Mouse (Mus musculus): ENCODE data around the gene Tmem229a. TPM values are rescaled to one million over a fixed set of nuclear protein-coding genes. Genes with fewer than 3 reads are reported as not detected.

Gene Tmem229a
- not detected in 2 replicates for total RNA-seq (2014; fragmentation: Nextera tagmentation)
- total RNA-seq (2017) = not detected in 2 replicates

GRCm38 (mm10) chr6:24955946-24956585 lies at the start of gene Tmem229a:
Gene Tmem229a (minus strand): TSS chr6:24956297.
- ATAC-seq (replicated peaks; ENCODE audit: poor library complexity, severe bottlenecking) = peak; percentile 35; the same call in 1 of the 2 replicates

- ATAC-seq (replicated peaks; ENCODE audit: poor library complexity, severe bottlenecking) = no peak
Observed at GRCm38 (mm10) chr6:24993754-24994153, 37.7 kb upstream of the Tmem229a start.

GRCm38 (mm10) chr6:24989836-24990235 lies 33.7 kb upstream of the Tmem229a start:
- no peak for ATAC-seq (replicated peaks; ENCODE audit: poor library complexity, severe bottlenecking)

DNA sequence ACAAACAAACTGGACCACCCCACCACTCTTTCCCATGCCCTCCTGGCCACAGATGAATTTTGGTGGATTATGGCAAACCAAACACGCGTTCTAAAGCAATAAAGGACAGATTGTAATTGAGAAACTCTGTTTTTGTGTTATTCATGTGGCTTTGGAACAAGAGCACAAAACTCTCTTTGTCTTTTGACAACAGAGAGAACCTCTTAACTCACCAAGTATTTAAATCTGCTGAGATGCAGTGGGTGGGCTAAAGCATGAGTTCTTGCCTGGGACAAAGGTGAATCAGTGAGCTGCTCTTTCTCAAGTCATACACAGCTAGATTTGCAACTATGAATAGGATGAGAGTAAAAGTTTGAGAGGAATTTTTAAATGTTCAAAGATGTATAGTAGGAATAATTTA lies 20.1 kb upstream of the Tmem229a start:
- no peak for ATAC-seq (replicated peaks; ENCODE audit: poor library complexity, severe bottlenecking)

GRCm38 (mm10) chr6:24968471-24969223 lies 12.6 kb upstream of the Tmem229a start:
- ATAC-seq (replicated peaks; ENCODE audit: poor library complexity, severe bottlenecking) = no peak

- ATAC-seq (replicated peaks; ENCODE audit: poor library complexity, severe bottlenecking) = no peak
Observed at GRCm38 (mm10) chr6:24967726-24968125, 11.6 kb upstream of the Tmem229a start.

GRCm38 (mm10) chr6:24966010-24966682 lies 10.0 kb upstream of the Tmem229a start:
- no peak for ATAC-seq (replicated peaks; ENCODE audit: poor library complexity, severe bottlenecking)

- no peak for ATAC-seq (replicated peaks; ENCODE audit: poor library complexity, severe bottlenecking)
Observed at GRCm38 (mm10) chr6:24963754-24964153, 7.7 kb upstream of the Tmem229a start.

DNA sequence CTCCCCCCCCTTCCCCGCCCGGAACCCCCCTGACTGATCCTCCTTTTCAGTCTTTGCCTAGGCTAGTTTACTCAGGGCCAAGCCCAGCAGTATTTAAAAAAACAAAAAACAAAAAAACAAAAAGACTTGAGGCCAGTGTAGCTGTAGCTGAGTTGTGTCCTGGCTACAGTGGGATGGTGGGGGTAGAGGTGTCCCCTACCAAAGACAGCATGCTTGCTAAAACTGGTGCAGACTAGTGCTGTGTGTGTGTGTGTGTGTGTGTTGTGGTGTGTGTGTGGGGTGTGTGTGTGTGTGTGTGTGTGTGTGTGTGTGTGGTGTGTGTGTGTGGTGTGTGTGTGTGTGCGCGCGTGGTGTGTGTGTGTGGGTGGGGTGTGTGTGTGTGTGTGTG lies 483 bp upstream of the Tmem229a start:
- no peak for ATAC-seq (replicated peaks; ENCODE audit: poor library complexity, severe bottlenecking)

GRCm38 (mm10) chr6:24955131-24955945 lies 759 bp downstream of the Tmem229a start:
- ATAC-seq (replicated peaks; ENCODE audit: poor library complexity, severe bottlenecking) = peak; percentile 50

DNA sequence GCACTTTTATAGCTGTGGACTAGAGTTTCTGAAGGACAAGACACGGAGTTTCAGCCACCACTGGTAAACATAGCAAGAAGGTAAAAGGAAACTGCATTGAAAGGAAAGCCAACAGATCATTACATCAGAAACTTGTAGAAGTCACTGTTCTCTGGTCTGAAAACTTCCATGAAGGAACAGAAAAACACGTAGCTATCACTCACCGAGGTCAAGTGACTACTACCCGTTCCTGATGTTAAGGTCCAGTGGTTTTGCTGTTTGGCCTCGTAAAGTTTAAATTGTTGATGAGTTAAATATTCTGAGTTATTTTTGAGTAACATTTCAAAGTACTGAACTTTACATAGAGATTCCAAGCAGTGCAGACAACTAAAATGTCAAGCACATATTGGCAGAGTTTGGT lies 2.0 kb downstream of the Tmem229a start:
- ATAC-seq (replicated peaks; ENCODE audit: poor library complexity, severe bottlenecking) = no peak

DNA sequence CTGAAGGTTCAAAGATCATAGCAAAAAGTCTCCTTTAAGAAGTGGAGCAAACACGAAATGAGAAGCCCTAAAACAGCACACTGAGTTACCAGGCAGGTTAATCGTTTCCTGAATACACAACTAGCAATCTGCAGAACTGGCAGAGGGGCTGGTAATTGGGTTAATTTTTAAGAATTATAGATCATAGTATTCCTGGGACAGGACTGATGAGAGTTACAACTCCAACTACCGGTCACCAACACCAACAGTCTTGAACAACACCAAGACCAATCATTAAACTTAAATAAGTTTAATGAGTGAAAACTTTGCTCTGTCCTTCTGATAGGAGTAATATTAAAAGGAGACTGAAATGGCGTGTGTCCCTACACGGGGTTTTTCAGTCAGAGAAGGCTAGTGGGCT lies 3.8 kb downstream of the Tmem229a start:
- ATAC-seq (replicated peaks; ENCODE audit: poor library complexity, severe bottlenecking) = no peak

DNA sequence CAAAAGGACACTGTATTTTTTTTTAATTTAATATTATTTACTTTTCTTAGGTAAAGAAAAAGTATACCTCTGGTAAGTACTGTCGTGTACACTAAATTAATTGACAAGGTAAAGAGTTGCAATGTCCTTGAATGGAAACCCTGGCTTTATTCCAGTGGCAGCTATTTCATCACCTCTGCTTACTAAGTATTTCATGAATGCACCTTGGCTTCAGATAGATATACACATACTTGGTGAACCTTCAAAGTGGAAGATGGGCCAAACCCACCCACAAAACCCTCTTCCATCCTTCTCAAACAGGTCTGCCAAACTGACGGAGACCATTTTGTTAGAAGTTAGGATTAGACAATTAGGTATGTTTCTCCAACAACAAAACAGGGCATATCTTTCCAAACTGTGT lies 5.4 kb downstream of the Tmem229a start:
- ATAC-seq (replicated peaks; ENCODE audit: poor library complexity, severe bottlenecking) = no peak

GRCm38 (mm10) chr6:24925076-24925785 lies 30.9 kb downstream of the Tmem229a start:
- ATAC-seq (replicated peaks; ENCODE audit: poor library complexity, severe bottlenecking) = no peak

- no peak for ATAC-seq (replicated peaks; ENCODE audit: poor library complexity, severe bottlenecking)
Observed at GRCm38 (mm10) chr6:24913591-24913990, 42.5 kb downstream of the Tmem229a start.

DNA sequence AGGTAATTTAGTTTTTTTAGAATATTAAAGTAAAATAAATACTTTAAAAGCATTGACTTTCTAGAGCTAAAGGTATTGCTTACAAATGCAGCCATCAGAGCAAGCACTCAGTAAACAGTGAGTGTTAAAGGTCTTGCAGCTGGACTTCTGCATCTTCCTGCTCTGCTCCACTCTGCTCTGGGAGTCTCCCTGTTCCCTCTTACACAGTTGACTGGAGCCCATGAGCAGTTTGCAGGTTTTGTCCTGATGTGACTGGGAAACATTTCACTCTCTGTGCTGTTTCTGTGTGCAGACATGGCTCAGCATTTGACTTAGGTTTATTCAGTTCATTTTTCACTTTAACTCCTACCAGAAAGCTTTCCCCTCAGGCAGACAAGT lies 45.4 kb downstream of the Tmem229a start:
- ATAC-seq (replicated peaks; ENCODE audit: poor library complexity, severe bottlenecking) = no peak

- no peak for ATAC-seq (replicated peaks; ENCODE audit: poor library complexity, severe bottlenecking)
Observed at GRCm38 (mm10) chr6:24910016-24910727, 45.9 kb downstream of the Tmem229a start.

GRCm38 (mm10) chr6:24907824-24908223 lies 48.3 kb downstream of the Tmem229a start:
- ATAC-seq (replicated peaks; ENCODE audit: poor library complexity, severe bottlenecking) = no peak

- no peak for ATAC-seq (replicated peaks; ENCODE audit: poor library complexity, severe bottlenecking)
Observed at GRCm38 (mm10) chr6:24905101-24905500, 51.0 kb downstream of the Tmem229a start.
